Mouse (Mus musculus) stomach, embryonic 14.5 days (tissue): Measurements from ENCODE around the gene Bsg. TPM values are rescaled to one million over a fixed set of nuclear protein-coding genes. Genes with fewer than 3 reads are reported as not detected.

Source experiments
- ATAC-seq: fragments of 200-750 bp; cut with Nextera tagmentation; 2 replicates; pipeline ENCODE4 v1.8.0; 2017; ENCODE audit warnings: low read depth, moderate TSS enrichment; ENCODE audit not compliant: insufficient number of reproducible peaks, insufficient read depth, low FRiP score
- H3K27ac ChIP-seq: fragments of 300-500 bp; sonication (generic); 2 replicates; pipeline ENCODE4 v1.5.1; 2014; ENCODE audit warnings: mild to moderate bottlenecking, low read length, moderate library complexity, mixed read lengths
- H3K27me3 ChIP-seq: fragments of 300-500 bp; sonication (generic); 2 replicates; pipeline ENCODE4 v1.6.1; 2014; ENCODE audit warnings: low read length, control low read depth, mixed read lengths; ENCODE audit not compliant: control insufficient read depth, insufficient read depth
- H3K36me3 ChIP-seq: fragments of 300-500 bp; sonication (generic); 2 replicates; pipeline ENCODE4 v1.6.1; 2014; ENCODE audit warnings: mild to moderate bottlenecking, control low read depth, low read length, moderate library complexity, mixed read lengths; ENCODE audit not compliant: control insufficient read depth, insufficient read depth
- H3K4me1 ChIP-seq: fragments of 300-500 bp; sonication (generic); 2 replicates; pipeline ENCODE4 v1.6.1; 2014; ENCODE audit warnings: low read length, control low read depth, mixed read lengths; ENCODE audit not compliant: control insufficient read depth, insufficient read depth
- H3K4me2 ChIP-seq: fragments of 300-500 bp; sonication (generic); replicated peaks from 2 replicates; pipeline ENCODE4 v1.6.1; 2014; ENCODE audit warnings: low read depth, low read length, control low read depth
- H3K4me3 ChIP-seq: fragments of 300-500 bp; sonication (generic); 2 replicates; pipeline ENCODE4 v1.5.1; 2014; ENCODE audit warnings: low read depth, low read length, control low read depth
- H3K9ac ChIP-seq: fragments of 300-500 bp; sonication (generic); replicated peaks from 2 replicates; pipeline ENCODE4 v1.6.1; 2014; ENCODE audit warnings: low read depth, mild to moderate bottlenecking, control low read depth, low read length, moderate library complexity, mixed read lengths
- H3K9me3 ChIP-seq: fragments of 300-500 bp; sonication (generic); 2 replicates; pipeline ENCODE4 v1.6.1; 2016; ENCODE audit warnings: low read depth, low read length, control low read depth; ENCODE audit not compliant: control insufficient read depth
- WGBS: fragments of 180-500 bp; shearing (Covaris S2); extraction: QIAGEN DNeasy Blood & Tissue Kit; methylation state at CpG from one replicate; pipeline ENCODE4 v1.1.7; 2014; 5-methylcytosine and 5-hydroxymethylcytosine counted together
- polyA plus RNA-seq: library from polyadenylated mRNA; unstranded; fragments of >200 nt; fragmentation: Nextera tagmentation; extraction: Ambion mirVana; gene quantifications from 2 replicates; pipeline ENCODE4 v1.2.1, GENCODE M21; 2014

Bsg gene
- polyA plus RNA-seq, 1 experiment from 2014 or later, result 871 TPM

- H3K4me3 ChIP-seq, result no peak overlapping the region
- WGBS, result 82% methylated on average over 14 of the region's 14 CpGs
- H3K9me3 ChIP-seq, result peaks cover 59% of the 10 kb centered on the region
- no peaks in the 10 kb centered on the region for H3K4me1 ChIP-seq
- H3K9ac ChIP-seq, result no peak overlapping the region
- no peak for ATAC-seq
- H3K27ac ChIP-seq, result no peak overlapping the region
- peaks cover 62% of the 10 kb centered on the region for H3K36me3 ChIP-seq
- no peak overlapping the region for H3K4me2 ChIP-seq
- H3K27me3 ChIP-seq, result no peaks in the 10 kb centered on the region
These were observed 32.4 kb downstream of the Bsg start for GRCm38 (mm10) chr10:79736706-79737105.

GRCm38 (mm10) chr10:79738259-79738658 is 34.0 kb downstream of the Bsg start:
- Histone ChIP-seq H3K9me3 (peaks cover 59% of the 10 kb centered on the region), H3K4me2 (no peak overlapping the region)
- 92% methylated on average over 10 of the region's 10 CpGs for WGBS

GRCm38 (mm10) chr10:79739234-79739633 is 34.9 kb downstream of the Bsg start:
- no peak for ATAC-seq
- peaks cover 83% of the 10 kb centered on the region for H3K36me3 ChIP-seq
- H3K27ac ChIP-seq, result no peak overlapping the region
- no peaks in the 10 kb centered on the region for H3K27me3 ChIP-seq
- no peaks in the 10 kb centered on the region for H3K4me1 ChIP-seq
- H3K9me3 ChIP-seq, result peaks cover 59% of the 10 kb centered on the region
- H3K9ac ChIP-seq, result no peak overlapping the region
- no peak overlapping the region for H3K4me3 ChIP-seq
- WGBS, result 96% methylated on average over 28 of the region's 28 CpGs
- no peak overlapping the region for H3K4me2 ChIP-seq

More at GRCm38 (mm10) chr10:79738259-79738658, 34.0 kb downstream of the Bsg start:
- H3K9ac ChIP-seq, result no peak overlapping the region
- H3K36me3 ChIP-seq, result peaks cover 73% of the 10 kb centered on the region
- ATAC-seq, result no peak
- H3K4me1 ChIP-seq, result no peaks in the 10 kb centered on the region
- no peaks in the 10 kb centered on the region for H3K27me3 ChIP-seq
- no peak overlapping the region for H3K4me3 ChIP-seq
- H3K27ac ChIP-seq, result no peak overlapping the region

GRCm38 (mm10) chr10:79740863-79741262 is 36.6 kb downstream of the Bsg start:
- Histone ChIP-seq H3K4me1 (0 out of 2 replicates have a peak, but pooled peaks cover 3% of the 10 kb centered on the region), H3K9me3 (peaks cover 51% of the 10 kb centered on the region), H3K36me3 (peaks cover 79% of the 10 kb centered on the region), H3K4me2 (no peak overlapping the region), H3K27me3 (no peaks in the 10 kb centered on the region), H3K4me3 (no peak overlapping the region), H3K27ac (no peak overlapping the region), H3K9ac (no peak overlapping the region)
- ATAC-seq, result no peak
- WGBS, result 80% methylated on average over 11 of the region's 11 CpGs

- H3K4me3 ChIP-seq, result no peak overlapping the region
- no peak overlapping the region for H3K27ac ChIP-seq
- 0 out of 2 replicates have a peak, but pooled peaks cover 6% of the 10 kb centered on the region for H3K4me1 ChIP-seq
- H3K36me3 ChIP-seq, result peaks cover 56% of the 10 kb centered on the region
- H3K4me2 ChIP-seq, result no peak overlapping the region
- 91% methylated on average over 11 of the region's 11 CpGs for WGBS
- no peak overlapping the region for H3K9ac ChIP-seq
- no peaks in the 10 kb centered on the region for H3K27me3 ChIP-seq
- no peak for ATAC-seq
- H3K9me3 ChIP-seq, result peaks cover 29% of the 10 kb centered on the region
These were observed 38.9 kb downstream of the Bsg start for GRCm38 (mm10) chr10:79743161-79743560.

- no peak for ATAC-seq
- WGBS, result 90% methylated on average over 15 of the region's 15 CpGs
- no peak overlapping the region for H3K4me3 ChIP-seq
- no peak overlapping the region for H3K4me2 ChIP-seq
- H3K4me1 ChIP-seq, result 0 out of 2 replicates have a peak, but pooled peaks cover 6% of the 10 kb centered on the region
- peaks cover 22% of the 10 kb centered on the region for H3K9me3 ChIP-seq
- H3K27ac ChIP-seq, result no peak overlapping the region
- no peak overlapping the region for H3K9ac ChIP-seq
- no peaks in the 10 kb centered on the region for H3K27me3 ChIP-seq
- peaks cover 50% of the 10 kb centered on the region for H3K36me3 ChIP-seq
These were observed 39.5 kb downstream of the Bsg start for GRCm38 (mm10) chr10:79743650-79744365.

DNA sequence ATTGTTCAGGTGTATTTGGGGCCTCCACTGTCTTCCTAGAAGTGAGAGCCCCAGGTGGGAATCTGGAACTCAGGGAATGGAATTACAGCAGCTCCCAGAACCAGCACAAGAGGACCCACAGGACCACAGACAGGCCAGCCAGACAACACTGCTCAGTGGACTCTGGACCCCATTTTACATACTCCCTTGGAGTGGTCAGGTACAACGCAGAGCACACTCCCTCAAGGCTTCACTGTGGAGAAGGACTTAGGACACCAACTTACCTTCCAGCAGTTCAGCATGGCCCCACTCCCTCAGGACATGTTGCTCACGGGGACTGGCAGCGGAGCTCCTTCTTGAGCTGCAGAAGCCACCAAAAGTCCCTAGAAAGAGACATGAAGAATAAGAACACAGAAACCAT is 41.1 kb downstream of the Bsg start:
- Histone ChIP-seq H3K9me3 (peaks cover 6% of the 10 kb centered on the region), H3K36me3 (peaks cover 34% of the 10 kb centered on the region), H3K4me2 (peak overlapping the region; percentile 52), H3K27ac (no peak overlapping the region), H3K4me1 (0 out of 2 replicates have a peak, but pooled peaks cover 6% of the 10 kb centered on the region), H3K27me3 (no peaks in the 10 kb centered on the region), H3K4me3 (peak overlapping the region; percentile 57; the same call in 1 of the 2 replicates), H3K9ac (no peak overlapping the region)
- 89% methylated on average over 3 of the region's 3 CpGs for WGBS
- ATAC-seq, result no peak

DNA sequence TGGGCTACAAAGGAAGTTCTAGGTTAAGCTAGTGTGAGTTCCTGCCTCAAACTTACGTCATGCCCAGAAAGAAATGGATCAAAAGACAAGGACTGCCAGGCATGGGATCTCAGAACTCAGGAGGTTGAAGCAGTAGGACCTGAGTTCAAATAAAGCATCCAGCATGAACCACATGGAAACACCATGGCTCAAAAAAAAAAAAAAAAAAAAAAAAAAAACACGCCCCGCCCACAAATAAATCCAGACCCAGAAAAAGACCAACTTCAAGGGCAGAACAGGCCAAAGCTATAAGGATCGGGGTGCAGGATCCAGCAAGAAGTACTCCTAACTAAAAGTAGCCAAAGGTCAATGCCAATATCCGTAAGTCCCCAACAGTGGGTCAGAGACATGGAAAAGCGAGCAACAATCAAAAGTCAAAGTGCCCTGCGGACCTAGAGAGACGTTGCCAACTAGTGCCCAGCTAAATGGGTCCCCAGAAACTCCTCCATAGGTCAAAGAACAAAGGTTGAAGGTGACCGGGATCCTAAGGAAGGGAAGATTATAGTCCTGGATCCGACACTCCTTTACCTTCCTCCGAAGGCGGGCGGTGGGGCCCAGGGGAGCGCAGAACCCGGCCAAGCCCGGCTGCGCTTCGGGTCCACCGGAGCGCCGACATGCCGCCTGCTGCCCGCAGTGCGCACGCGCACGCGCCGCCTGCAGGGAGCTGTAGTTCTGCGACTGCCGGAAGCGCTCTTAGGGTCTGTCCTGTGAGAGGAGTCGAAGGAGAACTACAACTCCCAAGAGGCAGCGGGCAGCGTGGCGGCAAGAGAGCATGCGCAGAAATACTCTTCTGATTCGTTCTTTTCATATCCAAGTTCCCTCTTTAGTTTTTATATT is 41.8 kb downstream of the Bsg start, which contains the start of gene Polrmt:
Polrmt (minus strand) TSS at position 684 of the 876 bp plus-strand sequence.
- peak; percentile 96 for ATAC-seq
- WGBS, result 3% methylated on average over 38 of the region's 38 CpGs

More for the DNA sequence above, 41.8 kb downstream of the Bsg start, which contains the start of gene Polrmt:
- no peaks in the 10 kb centered on the region; the same call in 1 of the 2 replicates for H3K9me3 ChIP-seq
- peak within 1 kb of the TSS; percentile 55; the same call in 1 of the 2 replicates for H3K9ac ChIP-seq
- H3K27me3 ChIP-seq, result no peaks in the 10 kb centered on the region
- peaks cover 26% of the 10 kb centered on the region for H3K36me3 ChIP-seq
- H3K4me3 ChIP-seq, result peak within 1 kb of the TSS; percentile 57
- H3K4me1 ChIP-seq, result 0 out of 2 replicates have a peak, but pooled peaks cover 6% of the 10 kb centered on the region
- H3K4me2 ChIP-seq, result peak within 1 kb of the TSS; percentile 54
- no peak within 1 kb of the TSS for H3K27ac ChIP-seq
